Comparison of ENCODE assay signal across 8 mouse cellular contexts in the genomic region with DNA sequence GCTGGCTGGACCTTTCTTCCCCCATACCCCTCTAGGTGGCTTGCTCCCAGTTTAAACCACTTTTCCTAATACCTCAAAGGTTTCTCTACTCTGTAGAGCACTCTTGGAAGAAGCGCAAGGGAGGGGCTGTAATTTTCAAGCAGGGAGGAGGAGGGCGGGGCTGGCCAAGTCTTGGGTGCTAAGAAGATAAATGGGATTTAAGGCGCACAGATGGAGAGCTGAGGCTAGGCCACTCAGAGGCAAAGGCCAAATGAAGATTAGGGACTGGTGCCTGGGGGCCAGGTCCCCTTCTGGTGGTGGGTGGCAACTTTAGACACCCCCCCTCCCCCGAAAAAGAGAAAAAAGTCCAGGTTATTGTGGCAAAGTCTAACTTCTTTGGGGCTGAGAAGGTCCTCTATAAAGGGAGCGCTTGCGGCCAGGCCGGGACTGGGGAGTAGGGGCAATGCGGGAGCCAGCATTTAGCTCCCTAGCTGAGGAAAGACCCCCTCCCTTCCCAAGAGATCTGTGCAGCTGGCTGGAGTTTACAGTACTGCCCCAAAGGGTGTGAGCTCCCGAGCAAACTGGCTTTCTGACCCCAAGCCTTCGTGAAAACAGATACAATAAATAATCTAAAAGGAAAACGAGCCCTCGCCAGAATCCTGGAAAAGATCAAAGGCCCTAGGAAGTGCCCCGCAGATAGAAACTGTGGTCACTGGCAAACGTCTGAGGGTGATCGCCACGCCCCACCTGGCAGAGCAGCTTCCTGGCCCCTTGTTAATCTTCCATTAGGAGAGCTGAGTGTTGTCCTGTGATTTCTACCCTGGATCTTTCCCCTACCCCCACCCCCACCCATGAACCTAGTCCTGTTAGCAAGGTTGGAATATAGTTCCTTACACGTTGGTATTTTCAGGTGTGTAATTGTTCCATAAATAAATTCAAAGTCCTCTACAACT. TPM values are rescaled to one million over a fixed set of nuclear protein-coding genes. Genes with fewer than 3 reads are reported as not detected.
DNase-seq lines count a peak whose midpoint lies in the region; ATAC-seq lines count a peak whose summit lies in the region.

No protein-coding gene starts in this region.

- WGBS in embryonic facial prominence, embryonic 15.5 days, result 7% methylated on average over 17 of the region's 17 CpGs
- 6% methylated on average over 17 of the region's 17 CpGs for WGBS in intestine, embryonic 14.5 days

- intact Hi-C loops in gastrocnemius, postnatal 14 days (cut with DNase I; ENCODE audit: low total_unique reads), result no loop called here

- 0 out of 2 replicates have a peak, but pooled peaks have one; percentile 25 for ATAC-seq in embryonic facial prominence, embryonic 15.5 days (ENCODE audit: insufficient number of reproducible peaks, low FRiP score, low TSS enrichment, low read depth)
- ATAC-seq in intestine, embryonic 14.5 days (replicated peaks; ENCODE audit: low FRiP score, low TSS enrichment, low read depth), result peak; percentile 26; the same call in 1 of the 2 replicates

- H3K36me3 ChIP-seq in embryonic facial prominence, embryonic 15.5 days, result no peaks in the 10 kb centered on the region
- no peaks in the 10 kb centered on the region for H3K36me3 ChIP-seq in intestine, embryonic 14.5 days (ENCODE audit: control insufficient read depth, insufficient read depth, low read length)

- peak overlapping the region; percentile 47; the same call in 1 of the 2 replicates for H3K9ac ChIP-seq in embryonic facial prominence, embryonic 15.5 days
- H3K9ac ChIP-seq in intestine, embryonic 14.5 days (ENCODE audit: low read length), result peak overlapping the region; percentile 75

- peak overlapping the region; percentile 53 for H3K4me3 ChIP-seq in embryonic facial prominence, embryonic 15.5 days (replicated peaks)
- H3K4me3 ChIP-seq in intestine, embryonic 14.5 days (ENCODE audit: low read depth, low read length), result peak overlapping the region; percentile 70

- H3K4me2 ChIP-seq in embryonic facial prominence, embryonic 15.5 days (replicated peaks), result peak overlapping the region; percentile 93
- H3K4me2 ChIP-seq in intestine, embryonic 14.5 days (ENCODE audit: low read length), result peak overlapping the region; percentile 71

- peak overlapping the region; percentile 63 for H3K27ac ChIP-seq in embryonic facial prominence, embryonic 15.5 days (replicated peaks)
- peak overlapping the region; percentile 84; the same call in 1 of the 2 replicates for H3K27ac ChIP-seq in intestine, embryonic 14.5 days (ENCODE audit: low read depth)

- peaks cover 8% of the 10 kb centered on the region for H3K4me1 ChIP-seq in embryonic facial prominence, embryonic 15.5 days
- peaks cover 7% of the 10 kb centered on the region for H3K4me1 ChIP-seq in intestine, embryonic 14.5 days (replicated peaks; ENCODE audit: control insufficient read depth, insufficient read depth, low read length)

- no peaks in the 10 kb centered on the region for H3K9me3 ChIP-seq in embryonic facial prominence, embryonic 15.5 days (replicated peaks)
- no peaks in the 10 kb centered on the region for H3K9me3 ChIP-seq in intestine, embryonic 14.5 days (ENCODE audit: control insufficient read depth, low read length)

- DNase-seq in gastrocnemius, postnatal 14 days, result peak; percentile 8
- DNase-seq in gastrocnemius, adult 18-20 months (ENCODE audit: low spot score), result no peak
- no peak for DNase-seq in intestine, embryonic 14.5 days (ENCODE audit: low spot score)
- peak; percentile 30 for DNase-seq in mesoderm, embryonic 11.5 days (ENCODE audit: low read depth, low spot score)
- no peak for DNase-seq in thymus, postnatal 4 days
- no peak for DNase-seq in urinary bladder, postnatal 10 days (ENCODE audit: low spot score)
- no peak for DNase-seq in frontal cortex, adult 2 months (ENCODE audit: extremely low spot score in 1 of 2, low spot score in 1 of 2)

- no peaks in the 10 kb centered on the region for H3K27me3 ChIP-seq in embryonic facial prominence, embryonic 15.5 days
- peaks cover 3% of the 10 kb centered on the region; the same call in 1 of the 2 replicates for H3K27me3 ChIP-seq in intestine, embryonic 14.5 days (replicated peaks; ENCODE audit: control insufficient read depth, insufficient read depth, low read length)

RNA-seq across cellular contexts. Expression of a gene that starts 0.7 kb away (rescaled TPM):
- 10 to 100 TPM; 14.9 to 17.6 TPM for total RNA-seq in gastrocnemius, postnatal 14 days (2021)
- 10 to 100 TPM; 12.2 to 16.9 TPM for total RNA-seq in gastrocnemius, adult 18-20 months (2021)
- 15.2 and 17.8 TPM in 2 replicates for polyA plus RNA-seq in embryonic facial prominence, embryonic 15.5 days (2015; fragmentation: Nextera tagmentation; extraction: Ambion mirVana)
- polyA plus RNA-seq in intestine, embryonic 14.5 days (2014; fragmentation: Nextera tagmentation; extraction: Ambion mirVana), result 23.7 and 25.0 TPM in 2 replicates
- 2.5 and 3.0 TPM in 2 replicates for polyA plus RNA-seq in frontal cortex, adult 2 months (2012; rRNA removed)

Comparison
In these comparisons a context has a peak if more than half of its experiments do, and no peak if none do; other contexts are left out.
1. DNase-seq: peak in gastrocnemius, postnatal 14 days (single experiment) and mesoderm, embryonic 11.5 days (single experiment); none in gastrocnemius, adult 18-20 months (single experiment), intestine, embryonic 14.5 days (single experiment), thymus, postnatal 4 days (single experiment), urinary bladder, postnatal 10 days (single experiment) and frontal cortex, adult 2 months (0 of 2).